Mouse (Mus musculus): ENCODE measurements at regions not wholly inside any gene's neighbourhood (a gene's known extent, or its start where the extent isn't known, plus 50 kb on each side); places are given as distances from the start of the nearest gene placed in this dataset.

GRCm38 (mm10) chr5:91456924-91457323, 54.1 kb upstream of the Btc start:
- TF ChIP-seq CTCF (IDR thresholded peaks at IDR 0.05) (no peak), EP300 (IDR thresholded peaks at IDR 0.05; ENCODE audit: insufficient read depth, low read depth, low read length) (no peak), POLR2A (IDR thresholded peaks at IDR 0.05; ENCODE audit: insufficient read depth, low read depth, low read length) (no peak)
- H3K36me3 ChIP-seq (ENCODE audit: control insufficient read depth, insufficient read depth, low read length), result no peaks in the 10 kb centered on the region
- no peak for DNase-seq
- no peaks in the 10 kb centered on the region for H3K27me3 ChIP-seq (ENCODE audit: control insufficient read depth, insufficient read depth, low read length)
- no peak overlapping the region for H3K27ac ChIP-seq
- no peak overlapping the region for H3K4me3 ChIP-seq
- H3K4me1 ChIP-seq (ENCODE audit: control insufficient read depth, insufficient read depth, low read length), result no peaks in the 10 kb centered on the region
- intact Hi-C loops (cut with DNase I), result no loop called here
- H3K79me2 ChIP-seq (replicated peaks; ENCODE audit: control insufficient read depth, insufficient read depth, low read length), result no peaks in the 10 kb centered on the region
- H3K9ac ChIP-seq (ENCODE audit: low read depth, low read length), result no peak overlapping the region
- WGBS, result 35% methylated on average over 3 of the region's 3 CpGs

GRCm38 (mm10) chr5:91464876-91465508, 52.4 kb upstream of the Parm1 start:
- TF ChIP-seq POLR2A (IDR thresholded peaks at IDR 0.05; ENCODE audit: insufficient read depth, low read depth, low read length), result no peak
- TF ChIP-seq EP300 (IDR thresholded peaks at IDR 0.05; ENCODE audit: insufficient read depth, low read depth, low read length), result no peak
- peak; percentile 78 for TF ChIP-seq CTCF (IDR thresholded peaks at IDR 0.05)
- 36% methylated on average over 4 of the region's 4 CpGs for WGBS
- Histone ChIP-seq H3K9ac (ENCODE audit: low read depth, low read length) (no peak overlapping the region), H3K4me1 (ENCODE audit: control insufficient read depth, insufficient read depth, low read length) (no peaks in the 10 kb centered on the region), H3K4me3 (no peak overlapping the region), H3K36me3 (ENCODE audit: control insufficient read depth, insufficient read depth, low read length) (no peaks in the 10 kb centered on the region), H3K27ac (no peak overlapping the region), H3K79me2 (replicated peaks; ENCODE audit: control insufficient read depth, insufficient read depth, low read length) (no peaks in the 10 kb centered on the region), H3K27me3 (ENCODE audit: control insufficient read depth, insufficient read depth, low read length) (no peaks in the 10 kb centered on the region)
- no peak for DNase-seq
- intact Hi-C loops (cut with DNase I), result loop anchor here (1.0 to 10.0 kb wide), 3 partner anchors 396 to 650 kb away; no protein-coding TSS in a partner anchor

Data from heart, adult 2 months (tissue).